Mouse (Mus musculus): ENCODE data around the gene Purb. TPM values are rescaled to one million over a fixed set of nuclear protein-coding genes. Genes with fewer than 3 reads are reported as not detected.

Purb gene
- 21.6 and 25.1 TPM in 2 replicates for polyA plus RNA-seq (2015; fragmentation: Nextera tagmentation; extraction: Ambion mirVana)

GRCm38 (mm10) chr11:6475867-6476484 is at the start of gene Purb:
Purb (minus strand) TSS chr11:6475917.
- Histone ChIP-seq H3K27me3 (replicated peaks; ENCODE audit: control insufficient read depth, insufficient read depth, low read length) (no peaks in the 10 kb centered on the region), H3K4me1 (replicated peaks; ENCODE audit: control insufficient read depth, insufficient read depth, low read length) (peaks cover 5% of the 10 kb centered on the region), H3K4me2 (replicated peaks; ENCODE audit: low read depth) (peak within 1 kb of the TSS; percentile 81), H3K36me3 (ENCODE audit: control insufficient read depth, insufficient read depth) (no peaks in the 10 kb centered on the region), H3K27ac (ENCODE audit: low read depth, low read length) (peak within 1 kb of the TSS; percentile 98), H3K9ac (ENCODE audit: low read depth, low read length) (peak within 1 kb of the TSS; percentile 93), H3K9me3 (ENCODE audit: control insufficient read depth) (no peaks in the 10 kb centered on the region), H3K4me3 (ENCODE audit: low read depth, low read length) (peak within 1 kb of the TSS; percentile 90)
- 0 out of 2 replicates have a peak, but pooled peaks have one; percentile 7 for TF ChIP-seq CTCF (IDR thresholded peaks at IDR 0.05; ENCODE audit: low read depth)
- ATAC-seq = peak; percentile 95
- under 1% methylated on average over 64 of the region's 76 CpGs for WGBS

GRCm38 (mm10) chr11:6525241-6525640 is 49.5 kb upstream of the Purb start:
- TF ChIP-seq CTCF (IDR thresholded peaks at IDR 0.05; ENCODE audit: low read depth) = no peak
- Histone ChIP-seq H3K9ac (ENCODE audit: low read depth, low read length) (no peak overlapping the region), H3K4me3 (ENCODE audit: low read depth, low read length) (no peak overlapping the region), H3K4me2 (replicated peaks; ENCODE audit: low read depth) (no peak overlapping the region), H3K4me1 (replicated peaks; ENCODE audit: control insufficient read depth, insufficient read depth, low read length) (no peaks in the 10 kb centered on the region; the same call in 1 of the 2 replicates), H3K9me3 (ENCODE audit: control insufficient read depth) (no peaks in the 10 kb centered on the region), H3K27ac (ENCODE audit: low read depth, low read length) (no peak overlapping the region), H3K36me3 (ENCODE audit: control insufficient read depth, insufficient read depth) (peaks cover 26% of the 10 kb centered on the region), H3K27me3 (replicated peaks; ENCODE audit: control insufficient read depth, insufficient read depth, low read length) (no peaks in the 10 kb centered on the region)
- 97% methylated on average over 1 of the region's 1 CpGs for WGBS
- ATAC-seq = no peak

GRCm38 (mm10) chr11:6524880-6525238 is 49.1 kb upstream of the Purb start:
- peaks cover 26% of the 10 kb centered on the region for H3K36me3 ChIP-seq (ENCODE audit: control insufficient read depth, insufficient read depth)
- H3K4me3 ChIP-seq (ENCODE audit: low read depth, low read length) = no peak overlapping the region
- no peak overlapping the region for H3K9ac ChIP-seq (ENCODE audit: low read depth, low read length)
- H3K4me2 ChIP-seq (replicated peaks; ENCODE audit: low read depth) = no peak overlapping the region
- H3K27me3 ChIP-seq (replicated peaks; ENCODE audit: control insufficient read depth, insufficient read depth, low read length) = no peaks in the 10 kb centered on the region
- no peaks in the 10 kb centered on the region for H3K9me3 ChIP-seq (ENCODE audit: control insufficient read depth)
- H3K27ac ChIP-seq (ENCODE audit: low read depth, low read length) = no peak overlapping the region
- no peaks in the 10 kb centered on the region; the same call in 1 of the 2 replicates for H3K4me1 ChIP-seq (replicated peaks; ENCODE audit: control insufficient read depth, insufficient read depth, low read length)
- 94% methylated on average over 4 of the region's 4 CpGs for WGBS
- ATAC-seq = no peak
- no peak for TF ChIP-seq CTCF (IDR thresholded peaks at IDR 0.05; ENCODE audit: low read depth)

GRCm38 (mm10) chr11:6524165-6524879 is 48.6 kb upstream of the Purb start:
- H3K36me3 ChIP-seq (ENCODE audit: control insufficient read depth, insufficient read depth) = peaks cover 26% of the 10 kb centered on the region
- H3K9ac ChIP-seq (ENCODE audit: low read depth, low read length) = no peak overlapping the region
- WGBS = 89% methylated on average over 8 of the region's 8 CpGs
- H3K9me3 ChIP-seq (ENCODE audit: control insufficient read depth) = no peaks in the 10 kb centered on the region
- H3K27ac ChIP-seq (ENCODE audit: low read depth, low read length) = no peak overlapping the region
- H3K4me2 ChIP-seq (replicated peaks; ENCODE audit: low read depth) = no peak overlapping the region
- no peaks in the 10 kb centered on the region for H3K27me3 ChIP-seq (replicated peaks; ENCODE audit: control insufficient read depth, insufficient read depth, low read length)
- H3K4me1 ChIP-seq (replicated peaks; ENCODE audit: control insufficient read depth, insufficient read depth, low read length) = no peaks in the 10 kb centered on the region; the same call in 1 of the 2 replicates
- no peak for TF ChIP-seq CTCF (IDR thresholded peaks at IDR 0.05; ENCODE audit: low read depth)
- H3K4me3 ChIP-seq (ENCODE audit: low read depth, low read length) = no peak overlapping the region
- no peak for ATAC-seq

GRCm38 (mm10) chr11:6523662-6524088 is 48.0 kb upstream of the Purb start:
- Histone ChIP-seq H3K36me3 (ENCODE audit: control insufficient read depth, insufficient read depth) (peaks cover 26% of the 10 kb centered on the region), H3K4me1 (replicated peaks; ENCODE audit: control insufficient read depth, insufficient read depth, low read length) (no peaks in the 10 kb centered on the region; the same call in 1 of the 2 replicates), H3K9ac (ENCODE audit: low read depth, low read length) (no peak overlapping the region), H3K27ac (ENCODE audit: low read depth, low read length) (no peak overlapping the region), H3K9me3 (ENCODE audit: control insufficient read depth) (no peaks in the 10 kb centered on the region), H3K4me2 (replicated peaks; ENCODE audit: low read depth) (no peak overlapping the region), H3K4me3 (ENCODE audit: low read depth, low read length) (no peak overlapping the region), H3K27me3 (replicated peaks; ENCODE audit: control insufficient read depth, insufficient read depth, low read length) (no peaks in the 10 kb centered on the region)
- peak; percentile 54 for TF ChIP-seq CTCF (IDR thresholded peaks at IDR 0.05; ENCODE audit: low read depth)
- 21% methylated on average over 1 of the region's 1 CpGs for WGBS
- no peak for ATAC-seq

GRCm38 (mm10) chr11:6522782-6523525 is 47.2 kb upstream of the Purb start:
- TF ChIP-seq CTCF (IDR thresholded peaks at IDR 0.05; ENCODE audit: low read depth) = no peak
- no peak overlapping the region for H3K9ac ChIP-seq (ENCODE audit: low read depth, low read length)
- ATAC-seq = no peak
- no peak overlapping the region for H3K27ac ChIP-seq (ENCODE audit: low read depth, low read length)
- H3K4me3 ChIP-seq (ENCODE audit: low read depth, low read length) = no peak overlapping the region
- H3K9me3 ChIP-seq (ENCODE audit: control insufficient read depth) = no peaks in the 10 kb centered on the region
- peaks cover 26% of the 10 kb centered on the region for H3K36me3 ChIP-seq (ENCODE audit: control insufficient read depth, insufficient read depth)
- H3K4me1 ChIP-seq (replicated peaks; ENCODE audit: control insufficient read depth, insufficient read depth, low read length) = no peaks in the 10 kb centered on the region; the same call in 1 of the 2 replicates
- H3K4me2 ChIP-seq (replicated peaks; ENCODE audit: low read depth) = no peak overlapping the region
- H3K27me3 ChIP-seq (replicated peaks; ENCODE audit: control insufficient read depth, insufficient read depth, low read length) = no peaks in the 10 kb centered on the region
- WGBS = 70% methylated on average over 9 of the region's 9 CpGs

Measured in intestine, postnatal 0 days (tissue).